Mouse (Mus musculus): Measurements from ENCODE around the gene BC048679. TPM values are rescaled to one million over a fixed set of nuclear protein-coding genes. Genes with fewer than 3 reads are reported as not detected.

Gene BC048679
- polyA plus RNA-seq (2012; rRNA removed) (not detected in 2 replicates), polyA plus RNA-seq (2014; fragmentation: Nextera tagmentation; extraction: Ambion mirVana) (not detected in 2 replicates)

GRCm38 (mm10) chr7:81498181-81498580, at the start of gene BC048679:
Gene BC048679 (minus strand): TSS chr7:81498281.
- Histone ChIP-seq H3K36me3 (replicated peaks; ENCODE audit: control insufficient read depth, insufficient read depth, low read depth) (no peaks in the 10 kb centered on the region), H3K4me3 (ENCODE audit: insufficient read depth in 1 of 2, low read depth in 2 of 2, low read length in 2 of 2) (no peak within 1 kb of the TSS), H3K9me3 (ENCODE audit: control insufficient read depth, low read length) (no peaks in the 10 kb centered on the region), H3K9ac (replicated peaks) (no peak within 1 kb of the TSS), H3K27me3 (ENCODE audit: control insufficient read depth, insufficient read depth, low read length) (peaks cover 11% of the 10 kb centered on the region), H3K27ac (no peak within 1 kb of the TSS), H3K4me2 (ENCODE audit: low read depth) (no peak within 1 kb of the TSS), H3K4me1 (replicated peaks; ENCODE audit: control insufficient read depth in 2 of 2, insufficient read depth in 2 of 2, low read length in 1 of 2) (no peaks in the 10 kb centered on the region; a peak in 1 of 4 replicates)
- WGBS (ENCODE audit: insufficient replicate concordance), result 35% methylated on average over 7 of the region's 7 CpGs
- TF ChIP-seq CTCF (IDR thresholded peaks at IDR 0.05; ENCODE audit: low read depth) (no peak), EP300 (IDR thresholded peaks at IDR 0.05; ENCODE audit: low read depth) (no peak)
- no peak for ATAC-seq (ENCODE audit: insufficient read depth)
- no peak for DNase-seq (ENCODE audit: low read depth in 3 of 3, low spot score in 3 of 3)

- WGBS (ENCODE audit: insufficient replicate concordance), result 69% methylated on average over 8 of the region's 8 CpGs
Measured at GRCm38 (mm10) chr7:81542934-81543333, 44.9 kb upstream of the BC048679 start.

GRCm38 (mm10) chr7:81541924-81542524, 43.9 kb upstream of the BC048679 start:
- TF ChIP-seq CTCF (IDR thresholded peaks at IDR 0.05; ENCODE audit: low read depth) (no peak), EP300 (IDR thresholded peaks at IDR 0.05; ENCODE audit: low read depth) (no peak)
- Histone ChIP-seq H3K27me3 (ENCODE audit: control insufficient read depth, insufficient read depth, low read length) (no peaks in the 10 kb centered on the region), H3K27ac (no peak overlapping the region), H3K4me3 (ENCODE audit: insufficient read depth in 1 of 2, low read depth in 2 of 2, low read length in 2 of 2) (no peak overlapping the region), H3K9me3 (ENCODE audit: control insufficient read depth, low read length) (no peaks in the 10 kb centered on the region), H3K4me2 (ENCODE audit: low read depth) (no peak overlapping the region), H3K4me1 (replicated peaks; ENCODE audit: control insufficient read depth in 2 of 2, insufficient read depth in 2 of 2, low read length in 1 of 2) (0 out of 4 replicates have a peak, but pooled peaks cover 0 to 4% of the 10 kb centered on the region in 2 experiments), H3K36me3 (replicated peaks; ENCODE audit: control insufficient read depth, insufficient read depth, low read depth) (no peaks in the 10 kb centered on the region), H3K9ac (replicated peaks) (no peak overlapping the region)
- DNase-seq (ENCODE audit: low read depth in 3 of 3, low spot score in 3 of 3) (no peak), ATAC-seq (ENCODE audit: insufficient read depth) (no peak)
- 57% methylated on average over 7 of the region's 7 CpGs for WGBS (ENCODE audit: insufficient replicate concordance)

More at GRCm38 (mm10) chr7:81542934-81543333, 44.9 kb upstream of the BC048679 start:
- Histone ChIP-seq H3K4me2 (ENCODE audit: low read depth) (no peak overlapping the region), H3K9ac (replicated peaks) (no peak overlapping the region), H3K9me3 (ENCODE audit: control insufficient read depth, low read length) (no peaks in the 10 kb centered on the region), H3K27ac (no peak overlapping the region), H3K4me1 (replicated peaks; ENCODE audit: control insufficient read depth in 2 of 2, insufficient read depth in 2 of 2, low read length in 1 of 2) (0 out of 4 replicates have a peak, but pooled peaks cover 0 to 3% of the 10 kb centered on the region in 2 experiments), H3K27me3 (ENCODE audit: control insufficient read depth, insufficient read depth, low read length) (no peaks in the 10 kb centered on the region), H3K36me3 (replicated peaks; ENCODE audit: control insufficient read depth, insufficient read depth, low read depth) (no peaks in the 10 kb centered on the region), H3K4me3 (ENCODE audit: insufficient read depth in 1 of 2, low read depth in 2 of 2, low read length in 2 of 2) (no peak overlapping the region)
- DNase-seq (ENCODE audit: low read depth in 3 of 3, low spot score in 3 of 3), result no peak
- no peak for ATAC-seq (ENCODE audit: insufficient read depth)
- TF ChIP-seq CTCF (IDR thresholded peaks at IDR 0.05; ENCODE audit: low read depth) (no peak), EP300 (IDR thresholded peaks at IDR 0.05; ENCODE audit: low read depth) (no peak)

- H3K27ac ChIP-seq, result no peak overlapping the region
- H3K36me3 ChIP-seq (replicated peaks; ENCODE audit: control insufficient read depth, insufficient read depth, low read depth), result no peaks in the 10 kb centered on the region
- no peak overlapping the region for H3K4me3 ChIP-seq (ENCODE audit: insufficient read depth in 1 of 2, low read depth in 2 of 2, low read length in 2 of 2)
- no peak for ATAC-seq (ENCODE audit: insufficient read depth)
- DNase-seq (ENCODE audit: low read depth in 3 of 3, low spot score in 3 of 3), result no peak
- no peak overlapping the region for H3K4me2 ChIP-seq (ENCODE audit: low read depth)
- no peak for TF ChIP-seq CTCF (IDR thresholded peaks at IDR 0.05; ENCODE audit: low read depth)
- TF ChIP-seq EP300 (IDR thresholded peaks at IDR 0.05; ENCODE audit: low read depth), result no peak
- WGBS (ENCODE audit: insufficient replicate concordance), result 70% methylated on average over 1 of the region's 1 CpGs
- no peaks in the 10 kb centered on the region for H3K9me3 ChIP-seq (ENCODE audit: control insufficient read depth, low read length)
- 0 out of 4 replicates have a peak, but pooled peaks cover 0 to 8% of the 10 kb centered on the region in 2 experiments for H3K4me1 ChIP-seq (replicated peaks; ENCODE audit: control insufficient read depth in 2 of 2, insufficient read depth in 2 of 2, low read length in 1 of 2)
- H3K9ac ChIP-seq (replicated peaks), result no peak overlapping the region
- H3K27me3 ChIP-seq (ENCODE audit: control insufficient read depth, insufficient read depth, low read length), result no peaks in the 10 kb centered on the region
Measured at GRCm38 (mm10) chr7:81540999-81541398, 42.9 kb upstream of the BC048679 start.

- 33% methylated on average over 2 of the region's 2 CpGs for WGBS (ENCODE audit: insufficient replicate concordance)
- no peak overlapping the region for H3K9ac ChIP-seq (replicated peaks)
- no peak overlapping the region for H3K4me2 ChIP-seq (ENCODE audit: low read depth)
- H3K9me3 ChIP-seq (ENCODE audit: control insufficient read depth, low read length), result no peaks in the 10 kb centered on the region
- ATAC-seq (ENCODE audit: insufficient read depth) (no peak), DNase-seq (ENCODE audit: low read depth in 3 of 3, low spot score in 3 of 3) (no peak)
- H3K4me3 ChIP-seq (ENCODE audit: insufficient read depth in 1 of 2, low read depth in 2 of 2, low read length in 2 of 2), result no peak overlapping the region
- 0 out of 4 replicates have a peak, but pooled peaks cover 0 to 8% of the 10 kb centered on the region in 2 experiments for H3K4me1 ChIP-seq (replicated peaks; ENCODE audit: control insufficient read depth in 2 of 2, insufficient read depth in 2 of 2, low read length in 1 of 2)
- TF ChIP-seq CTCF (IDR thresholded peaks at IDR 0.05; ENCODE audit: low read depth), result no peak
- TF ChIP-seq EP300 (IDR thresholded peaks at IDR 0.05; ENCODE audit: low read depth), result no peak
- no peaks in the 10 kb centered on the region for H3K27me3 ChIP-seq (ENCODE audit: control insufficient read depth, insufficient read depth, low read length)
- no peaks in the 10 kb centered on the region for H3K36me3 ChIP-seq (replicated peaks; ENCODE audit: control insufficient read depth, insufficient read depth, low read depth)
- no peak overlapping the region for H3K27ac ChIP-seq
Measured at GRCm38 (mm10) chr7:81539565-81539964, 41.5 kb upstream of the BC048679 start.

All from liver, embryonic 14.5 days (tissue).